Mouse (Mus musculus) heart, embryonic 14.5 days (tissue): Measurements from ENCODE around the gene Cpm. TPM values are rescaled to one million over a fixed set of nuclear protein-coding genes. Genes with fewer than 3 reads are reported as not detected.

Experiments used
- ATAC-seq: fragments of 200-750 bp; cut with Nextera tagmentation; 2 replicates; pipeline ENCODE4 v1.8.0; 2017; ENCODE audit warnings: low read depth, moderate TSS enrichment; ENCODE audit not compliant: insufficient number of reproducible peaks, insufficient read depth, low FRiP score
- H3K27ac ChIP-seq, 2 experiments: fragments of 200-500 bp in 1 of 2; fragments of 300-500 bp in 1 of 2; sonication (generic) in 1 of 2; replicated peaks in 1 of 2; 2 replicates each; pipeline ENCODE4 v1.5.1; 2012 to 2014; ENCODE audit warnings: low read depth in 2 of 2, low read length in 2 of 2, control low read depth in 1 of 2, mild to moderate bottlenecking in 1 of 2, mixed read lengths in 1 of 2; ENCODE audit not compliant: control insufficient read depth in 1 of 2, insufficient read depth in 1 of 2
- H3K27me3 ChIP-seq: fragments of 300-500 bp; sonication (generic); 2 replicates; pipeline ENCODE4 v1.6.1; 2014; ENCODE audit warnings: mild to moderate bottlenecking, low read length, control low read depth; ENCODE audit not compliant: control insufficient read depth, insufficient read depth
- H3K36me3 ChIP-seq: fragments of 300-500 bp; sonication (generic); 2 replicates; pipeline ENCODE4 v1.6.1; 2014; ENCODE audit warnings: mild to moderate bottlenecking, control low read depth, low read length, mixed read lengths; ENCODE audit not compliant: control insufficient read depth, insufficient read depth
- H3K4me1 ChIP-seq, 2 experiments: fragments of 200-500 bp in 1 of 2; fragments of 300-500 bp in 1 of 2; sonication (generic) in 1 of 2; 2 replicates each; pipeline ENCODE4 v1.6.1; 2012 to 2014; ENCODE audit warnings: low read length in 2 of 2, control low read depth in 1 of 2, mixed read lengths in 1 of 2; ENCODE audit not compliant: control insufficient read depth in 2 of 2, insufficient read depth in 2 of 2
- H3K4me2 ChIP-seq: fragments of 300-500 bp; sonication (generic); 2 replicates; pipeline ENCODE4 v1.6.1; 2014; ENCODE audit warnings: mild to moderate bottlenecking, low read length
- H3K4me3 ChIP-seq, 2 experiments: fragments of 200-500 bp in 1 of 2; fragments of 300-500 bp in 1 of 2; sonication (generic) in 1 of 2; 2 replicates each; pipeline ENCODE4 v1.5.1; 2012 to 2014; ENCODE audit warnings: low read length in 2 of 2, mild to moderate bottlenecking in 2 of 2, control low read depth in 1 of 2, low read depth in 1 of 2, moderate library complexity in 1 of 2; ENCODE audit not compliant: control insufficient read depth in 1 of 2, insufficient read depth in 1 of 2
- H3K9ac ChIP-seq: fragments of 300-500 bp; sonication (generic); 2 replicates; pipeline ENCODE4 v1.6.1; 2014; ENCODE audit warnings: mild to moderate bottlenecking, low read length
- H3K9me3 ChIP-seq: fragments of 300-500 bp; sonication (generic); 2 replicates; pipeline ENCODE4 v1.6.1; 2016; ENCODE audit warnings: low read length, control low read depth; ENCODE audit not compliant: control insufficient read depth
- WGBS: fragments of 180-500 bp; shearing (Covaris S2); extraction: QIAGEN DNeasy Blood & Tissue Kit; methylation state at CpG from one replicate; pipeline ENCODE4 v1.1.7; 2014; 5-methylcytosine and 5-hydroxymethylcytosine counted together
- polyA plus RNA-seq: library from polyadenylated mRNA; unstranded; fragments of >200 nt; fragmentation: Nextera tagmentation; extraction: Ambion mirVana; gene quantifications from 2 replicates; pipeline ENCODE4 v1.2.1, GENCODE M21; 2014

The Cpm gene
- polyA plus RNA-seq, 1 experiment from 2014 or later = 0.96 TPM

- no peak overlapping the region for H3K4me2 ChIP-seq
- no peaks in the 10 kb centered on the region for H3K36me3 ChIP-seq
- H3K4me3 ChIP-seq = no peak overlapping the region
- no peak overlapping the region for H3K27ac ChIP-seq
- H3K9ac ChIP-seq = no peak overlapping the region
- 0 out of 2 replicates have a peak, but pooled peaks cover 6% of the 10 kb centered on the region for H3K9me3 ChIP-seq
- 83% methylated on average over 2 of the region's 2 CpGs for WGBS
- H3K27me3 ChIP-seq = no peaks in the 10 kb centered on the region
- H3K4me1 ChIP-seq = no peaks in the 10 kb centered on the region
- no peak for ATAC-seq
Observed at GRCm38 (mm10) chr10:117610794-117611384, 18.4 kb upstream of the Cpm start.

GRCm38 (mm10) chr10:117611503-117611902 is 17.8 kb upstream of the Cpm start:
- Histone ChIP-seq H3K9me3 (0 out of 2 replicates have a peak, but pooled peaks cover 6% of the 10 kb centered on the region), H3K27ac (no peak overlapping the region), H3K9ac (no peak overlapping the region), H3K36me3 (no peaks in the 10 kb centered on the region), H3K27me3 (no peaks in the 10 kb centered on the region), H3K4me3 (no peak overlapping the region), H3K4me1 (no peaks in the 10 kb centered on the region), H3K4me2 (no peak overlapping the region)
- 82% methylated on average over 2 of the region's 2 CpGs for WGBS
- no peak for ATAC-seq

GRCm38 (mm10) chr10:117611976-117612375 is 17.3 kb upstream of the Cpm start:
- Histone ChIP-seq H3K9ac (no peak overlapping the region), H3K4me2 (no peak overlapping the region), H3K4me3 (no peak overlapping the region), H3K36me3 (no peaks in the 10 kb centered on the region), H3K27ac (no peak overlapping the region), H3K27me3 (no peaks in the 10 kb centered on the region), H3K9me3 (0 out of 2 replicates have a peak, but pooled peaks cover 6% of the 10 kb centered on the region), H3K4me1 (no peaks in the 10 kb centered on the region)
- 79% methylated on average over 2 of the region's 2 CpGs for WGBS
- ATAC-seq = no peak

GRCm38 (mm10) chr10:117612621-117613584 is 16.4 kb upstream of the Cpm start:
- no peak for ATAC-seq
- Histone ChIP-seq H3K9ac (no peak overlapping the region), H3K4me3 (no peak overlapping the region), H3K9me3 (0 out of 2 replicates have a peak, but pooled peaks cover 5% of the 10 kb centered on the region), H3K27ac (no peak overlapping the region), H3K4me1 (no peaks in the 10 kb centered on the region), H3K27me3 (no peaks in the 10 kb centered on the region), H3K36me3 (no peaks in the 10 kb centered on the region), H3K4me2 (no peak overlapping the region)
- WGBS = 74% methylated on average over 8 of the region's 8 CpGs

GRCm38 (mm10) chr10:117613960-117614359 is 15.3 kb upstream of the Cpm start:
- H3K4me3 ChIP-seq = no peak overlapping the region
- ATAC-seq = no peak
- 59% methylated on average over 6 of the region's 6 CpGs for WGBS
- H3K4me1 ChIP-seq = no peaks in the 10 kb centered on the region
- 0 out of 2 replicates have a peak, but pooled peaks cover 4% of the 10 kb centered on the region for H3K9me3 ChIP-seq
- H3K27me3 ChIP-seq = no peaks in the 10 kb centered on the region
- no peaks in the 10 kb centered on the region for H3K36me3 ChIP-seq
- H3K27ac ChIP-seq = no peak overlapping the region
- H3K4me2 ChIP-seq = no peak overlapping the region
- no peak overlapping the region for H3K9ac ChIP-seq

GRCm38 (mm10) chr10:117614387-117614786 is 14.9 kb upstream of the Cpm start:
- Histone ChIP-seq H3K9ac (no peak overlapping the region), H3K4me1 (no peaks in the 10 kb centered on the region), H3K36me3 (no peaks in the 10 kb centered on the region), H3K27ac (no peak overlapping the region), H3K9me3 (0 out of 2 replicates have a peak, but pooled peaks cover 4% of the 10 kb centered on the region), H3K4me2 (no peak overlapping the region), H3K27me3 (no peaks in the 10 kb centered on the region), H3K4me3 (no peak overlapping the region)
- WGBS = 31% methylated on average over 3 of the region's 3 CpGs
- ATAC-seq = no peak

- no peak for ATAC-seq
- 83% methylated on average over 8 of the region's 8 CpGs for WGBS
Observed at GRCm38 (mm10) chr10:117615239-117615638, 14.1 kb upstream of the Cpm start.

More at GRCm38 (mm10) chr10:117615239-117615638, 14.1 kb upstream of the Cpm start:
- H3K4me1 ChIP-seq = no peaks in the 10 kb centered on the region
- no peak overlapping the region for H3K27ac ChIP-seq
- no peak overlapping the region for H3K4me2 ChIP-seq
- no peaks in the 10 kb centered on the region for H3K27me3 ChIP-seq
- H3K9ac ChIP-seq = no peak overlapping the region
- H3K9me3 ChIP-seq = 0 out of 2 replicates have a peak, but pooled peaks cover 4% of the 10 kb centered on the region
- H3K36me3 ChIP-seq = no peaks in the 10 kb centered on the region
- H3K4me3 ChIP-seq = no peak overlapping the region
